Mouse (Mus musculus) neutrophil, adult 5-6 weeks (primary cell): ENCODE results near the gene Gan. TPM values are rescaled to one million over a fixed set of nuclear protein-coding genes. Genes with fewer than 3 reads are reported as not detected.

Source experiments
- ATAC-seq: fragments of 151-379, 151-347 bp; 2 replicates; pipeline ENCODE4 v1.8.0; 2017; ENCODE audit warnings: mild to moderate bottlenecking, moderate TSS enrichment; ENCODE audit not compliant: insufficient number of reproducible peaks, poor library complexity, low FRiP score, severe bottlenecking; ENCODE audit errors: extremely low read depth
- total RNA-seq: library from RNA; stranded (forward); fragments of 200-1000 nt; gene quantifications from 2 replicates; pipeline ENCODE4 v1.2.3, GENCODE M21; 2017

The Gan gene
- total RNA-seq, 1 experiment from 2014 or later: 4.1 TPM

GRCm38 (mm10) chr8:117196593-117196992 lies 38.7 kb downstream of the Gan start:
- ATAC-seq: no peak

GRCm38 (mm10) chr8:117197551-117197950 lies 39.6 kb downstream of the Gan start:
- ATAC-seq: no peak

GRCm38 (mm10) chr8:117198141-117198935 lies 40.4 kb downstream of the Gan start:
- ATAC-seq: peak; percentile 85

- no peak for ATAC-seq
Observed at GRCm38 (mm10) chr8:117199658-117200057, 41.7 kb downstream of the Gan start.

GRCm38 (mm10) chr8:117200346-117200745 lies 42.4 kb downstream of the Gan start:
- ATAC-seq: no peak

- ATAC-seq: no peak
Observed at GRCm38 (mm10) chr8:117200803-117201202, 42.9 kb downstream of the Gan start.

GRCm38 (mm10) chr8:117201221-117202017 lies 43.5 kb downstream of the Gan start:
- ATAC-seq: no peak

GRCm38 (mm10) chr8:117203085-117203484 lies 45.1 kb downstream of the Gan start:
- ATAC-seq: no peak

GRCm38 (mm10) chr8:117205884-117206283 lies 47.9 kb downstream of the Gan start:
- ATAC-seq: no peak

GRCm38 (mm10) chr8:117206636-117207035 lies 48.7 kb downstream of the Gan start:
- ATAC-seq: no peak

- ATAC-seq: peak; percentile 66; the same call in 1 of the 2 replicates
Observed at GRCm38 (mm10) chr8:117209150-117209549, 51.2 kb downstream of the Gan start.

- ATAC-seq: no peak
Observed at GRCm38 (mm10) chr8:117212100-117212499, 54.2 kb downstream of the Gan start.

GRCm38 (mm10) chr8:117217724-117218123 lies 59.8 kb downstream of the Gan start:
- no peak for ATAC-seq

- no peak for ATAC-seq
Observed at GRCm38 (mm10) chr8:117222396-117222795, 64.5 kb downstream of the Gan start.

- peak; percentile 96 for ATAC-seq
Observed at GRCm38 (mm10) chr8:117224630-117225029, 66.7 kb downstream of the Gan start.

GRCm38 (mm10) chr8:117226306-117226705 lies 68.4 kb downstream of the Gan start:
- ATAC-seq: no peak

- no peak for ATAC-seq
Observed at GRCm38 (mm10) chr8:117227339-117227738, 69.4 kb downstream of the Gan start.

GRCm38 (mm10) chr8:117233199-117233598 lies 75.3 kb downstream of the Gan start:
- 0 out of 2 replicates have a peak, but pooled peaks have one; percentile 41 for ATAC-seq

GRCm38 (mm10) chr8:117236531-117236930 lies 78.6 kb downstream of the Gan start:
- no peak for ATAC-seq

GRCm38 (mm10) chr8:117240326-117240725 lies 82.4 kb downstream of the Gan start:
- no peak for ATAC-seq
